Mouse (Mus musculus): ENCODE measurements around the gene Ptpn7. TPM values are rescaled to one million over a fixed set of nuclear protein-coding genes. Genes with fewer than 3 reads are reported as not detected.

The Ptpn7 gene
- polyA plus RNA-seq, 2 experiments, result 3.1 to 3.6 TPM

- H3K4me2 ChIP-seq (replicated peaks; ENCODE audit: low read depth, low read length, severe bottlenecking), result no peak overlapping the region
- H3K4me1 ChIP-seq (ENCODE audit: control insufficient read depth, insufficient read depth, low read length), result peaks cover under 1% of the 10 kb centered on the region
- 9% methylated on average over 1 of the region's 1 CpGs for WGBS
- H3K9me3 ChIP-seq (ENCODE audit: control insufficient read depth, low read length), result no peaks in the 10 kb centered on the region
- no peaks in the 10 kb centered on the region for H3K36me3 ChIP-seq (ENCODE audit: control insufficient read depth, insufficient read depth, low read length)
- TF ChIP-seq POLR2A (IDR thresholded peaks at IDR 0.05; ENCODE audit: borderline replicate concordance, extremely low read depth, insufficient read depth, insufficient read length), result no peak
- H3K27me3 ChIP-seq (ENCODE audit: control insufficient read depth, insufficient read depth, low read length), result no peaks in the 10 kb centered on the region
- H3K9ac ChIP-seq (ENCODE audit: low read depth, low read length, severe bottlenecking), result no peak overlapping the region
- no peak overlapping the region for H3K27ac ChIP-seq (replicated peaks; ENCODE audit: low read depth, low read length)
- DNase-seq (ENCODE audit: low spot score), result peak; percentile 61
- H3K4me3 ChIP-seq (replicated peaks; ENCODE audit: low read length), result no peak overlapping the region
- ATAC-seq (ENCODE audit: low FRiP score, low read depth), result peak; percentile 30; the same call in 1 of the 2 replicates
Measured at GRCm38 (mm10) chr1:135136500-135136899, 4.0 kb downstream of the Ptpn7 start.

- no peaks in the 10 kb centered on the region for H3K4me1 ChIP-seq (ENCODE audit: control insufficient read depth, insufficient read depth, low read length)
- H3K27ac ChIP-seq (replicated peaks; ENCODE audit: low read depth, low read length), result no peak overlapping the region
- 82% methylated on average over 2 of the region's 2 CpGs for WGBS
- H3K36me3 ChIP-seq (ENCODE audit: control insufficient read depth, insufficient read depth, low read length), result no peaks in the 10 kb centered on the region
- H3K9ac ChIP-seq (ENCODE audit: low read depth, low read length, severe bottlenecking), result no peak overlapping the region
- no peaks in the 10 kb centered on the region for H3K9me3 ChIP-seq (ENCODE audit: control insufficient read depth, low read length)
- H3K4me2 ChIP-seq (replicated peaks; ENCODE audit: low read depth, low read length, severe bottlenecking), result no peak overlapping the region
- DNase-seq (ENCODE audit: low spot score) (no peak), ATAC-seq (ENCODE audit: low FRiP score, low read depth) (no peak)
- no peak for TF ChIP-seq POLR2A (IDR thresholded peaks at IDR 0.05; ENCODE audit: borderline replicate concordance, extremely low read depth, insufficient read depth, insufficient read length)
- H3K27me3 ChIP-seq (ENCODE audit: control insufficient read depth, insufficient read depth, low read length), result no peaks in the 10 kb centered on the region
- no peak overlapping the region for H3K4me3 ChIP-seq (replicated peaks; ENCODE audit: low read length)
Measured at GRCm38 (mm10) chr1:135139906-135140305, 7.4 kb downstream of the Ptpn7 start.

GRCm38 (mm10) chr1:135142452-135142851 is 10.0 kb downstream of the Ptpn7 start:
- ATAC-seq (ENCODE audit: low FRiP score, low read depth) (no peak), DNase-seq (ENCODE audit: low spot score) (no peak)
- H3K27me3 ChIP-seq (ENCODE audit: control insufficient read depth, insufficient read depth, low read length), result peaks cover 3% of the 10 kb centered on the region; the same call in 1 of the 2 replicates
- no peak for TF ChIP-seq POLR2A (IDR thresholded peaks at IDR 0.05; ENCODE audit: borderline replicate concordance, extremely low read depth, insufficient read depth, insufficient read length)
- H3K4me1 ChIP-seq (ENCODE audit: control insufficient read depth, insufficient read depth, low read length), result peaks cover 6% of the 10 kb centered on the region; the same call in 1 of the 2 replicates
- 38% methylated on average over 2 of the region's 2 CpGs for WGBS
- H3K36me3 ChIP-seq (ENCODE audit: control insufficient read depth, insufficient read depth, low read length), result no peaks in the 10 kb centered on the region
- no peak overlapping the region for H3K27ac ChIP-seq (replicated peaks; ENCODE audit: low read depth, low read length)
- H3K9ac ChIP-seq (ENCODE audit: low read depth, low read length, severe bottlenecking), result no peak overlapping the region
- H3K4me2 ChIP-seq (replicated peaks; ENCODE audit: low read depth, low read length, severe bottlenecking), result no peak overlapping the region
- no peaks in the 10 kb centered on the region for H3K9me3 ChIP-seq (ENCODE audit: control insufficient read depth, low read length)
- H3K4me3 ChIP-seq (replicated peaks; ENCODE audit: low read length), result no peak overlapping the region

- 82% methylated on average over 2 of the region's 2 CpGs for WGBS
- H3K4me3 ChIP-seq (replicated peaks; ENCODE audit: low read length), result no peak overlapping the region
- DNase-seq (ENCODE audit: low spot score) (no peak), ATAC-seq (ENCODE audit: low FRiP score, low read depth) (no peak)
- TF ChIP-seq POLR2A (IDR thresholded peaks at IDR 0.05; ENCODE audit: borderline replicate concordance, extremely low read depth, insufficient read depth, insufficient read length), result no peak
- H3K27ac ChIP-seq (replicated peaks; ENCODE audit: low read depth, low read length), result no peak overlapping the region
- H3K9ac ChIP-seq (ENCODE audit: low read depth, low read length, severe bottlenecking), result no peak overlapping the region
- no peaks in the 10 kb centered on the region for H3K36me3 ChIP-seq (ENCODE audit: control insufficient read depth, insufficient read depth, low read length)
- no peak overlapping the region for H3K4me2 ChIP-seq (replicated peaks; ENCODE audit: low read depth, low read length, severe bottlenecking)
- no peaks in the 10 kb centered on the region for H3K9me3 ChIP-seq (ENCODE audit: control insufficient read depth, low read length)
- peaks cover 3% of the 10 kb centered on the region; the same call in 1 of the 2 replicates for H3K27me3 ChIP-seq (ENCODE audit: control insufficient read depth, insufficient read depth, low read length)
- H3K4me1 ChIP-seq (ENCODE audit: control insufficient read depth, insufficient read depth, low read length), result peaks cover 17% of the 10 kb centered on the region
Measured at GRCm38 (mm10) chr1:135143940-135144339, 11.4 kb downstream of the Ptpn7 start.

- Histone ChIP-seq H3K9ac (ENCODE audit: low read depth, low read length, severe bottlenecking) (peak within 1 kb of the TSS; percentile 94), H3K4me1 (ENCODE audit: control insufficient read depth, insufficient read depth, low read length) (peaks cover 20% of the 10 kb centered on the region), H3K27ac (replicated peaks; ENCODE audit: low read depth, low read length) (peak within 1 kb of the TSS; percentile 90), H3K27me3 (ENCODE audit: control insufficient read depth, insufficient read depth, low read length) (peaks cover 3% of the 10 kb centered on the region; the same call in 1 of the 2 replicates), H3K9me3 (ENCODE audit: control insufficient read depth, low read length) (no peaks in the 10 kb centered on the region), H3K4me2 (replicated peaks; ENCODE audit: low read depth, low read length, severe bottlenecking) (peak within 1 kb of the TSS; percentile 90), H3K4me3 (replicated peaks; ENCODE audit: low read length) (peak within 1 kb of the TSS; percentile 98), H3K36me3 (ENCODE audit: control insufficient read depth, insufficient read depth, low read length) (no peaks in the 10 kb centered on the region; the same call in 1 of the 2 replicates)
- peak; percentile 81 for DNase-seq (ENCODE audit: low spot score)
- TF ChIP-seq POLR2A (IDR thresholded peaks at IDR 0.05; ENCODE audit: borderline replicate concordance, extremely low read depth, insufficient read depth, insufficient read length), result peak; percentile 89; the same call in 1 of the 2 replicates
- under 1% methylated on average over 61 of the region's 78 CpGs for WGBS
- peak; percentile 88 for ATAC-seq (ENCODE audit: low FRiP score, low read depth)
Measured at GRCm38 (mm10) chr1:135146077-135146945, 13.8 kb downstream of the Ptpn7 start, which contains the start of gene Arl8a. Arl8a (plus strand) TSS chr1:135146824.
